Mouse (Mus musculus) layer of hippocampus, adult 2 months (tissue): ENCODE measurements around the gene Prkn. TPM values are rescaled to one million over a fixed set of nuclear protein-coding genes. Genes with fewer than 3 reads are reported as not detected.

ENCODE experiments used
- DNase-seq, 2 experiments: peaks; one replicate each; pipeline ENCODE4 v3.0.0; 2022; ENCODE audit warnings: low spot score in 2 of 2
- H3K27ac ChIP-seq: fragments of 200-600 bp; 2 replicates; pipeline ENCODE4 v1.8.1; 2022
- H3K4me3 ChIP-seq: fragments of 200-600 bp; 2 replicates; pipeline ENCODE4 v1.8.1; 2022; ENCODE audit warnings: mild to moderate bottlenecking
- CTCF ChIP-seq: fragments of 200-600 bp; conservative IDR thresholded peaks from 2 replicates; pipeline ENCODE4 v1.8.1; 2022; ENCODE audit warnings: antibody characterized with exemption, mild to moderate bottlenecking, moderate library complexity
- total RNA-seq, 2 experiments: library from RNA; stranded (reverse); gene quantifications; 2 replicates each; pipeline ENCODE4 v1.2.3; 2021

Gene Prkn
- total RNA-seq, 2 experiments from 2014 or later: 18.0 to 22.4 TPM

- peak; percentile 13 to 75 for DNase-seq
- Histone ChIP-seq H3K4me3 (no peak overlapping the region), H3K27ac (peak overlapping the region; percentile 69)
- TF ChIP-seq CTCF: no peak
Measured at GRCm38 (mm10) chr17:11507082-11507481, 666.9 kb downstream of the Prkn start.

- Histone ChIP-seq H3K4me3 (no peak overlapping the region), H3K27ac (peak overlapping the region; percentile 18; the same call in 1 of the 2 replicates)
- no peak for TF ChIP-seq CTCF
- peak; percentile 8 to 14 for DNase-seq
Measured at GRCm38 (mm10) chr17:11510081-11510480, 669.9 kb downstream of the Prkn start.

- TF ChIP-seq CTCF: no peak
- no peak overlapping the region for H3K4me3 ChIP-seq
- peak; percentile 14 to 59 for DNase-seq
- H3K27ac ChIP-seq: peak overlapping the region; percentile 46; the same call in 1 of the 2 replicates
Measured at GRCm38 (mm10) chr17:11514032-11514761, 674.0 kb downstream of the Prkn start.

GRCm38 (mm10) chr17:11515619-11516018 lies 675.4 kb downstream of the Prkn start:
- H3K4me3 ChIP-seq: no peak overlapping the region
- no peak for DNase-seq
- H3K27ac ChIP-seq: no peak overlapping the region
- TF ChIP-seq CTCF: no peak

- Histone ChIP-seq H3K4me3 (no peak overlapping the region), H3K27ac (no peak overlapping the region)
- DNase-seq: peak in 1 of 2 experiments; percentile 2
- no peak for TF ChIP-seq CTCF
Measured at GRCm38 (mm10) chr17:11516165-11516564, 676.0 kb downstream of the Prkn start.

GRCm38 (mm10) chr17:11532066-11532465 lies 691.9 kb downstream of the Prkn start:
- Histone ChIP-seq H3K4me3 (no peak overlapping the region), H3K27ac (no peak overlapping the region)
- no peak for DNase-seq
- TF ChIP-seq CTCF: no peak

GRCm38 (mm10) chr17:11532748-11533147 lies 692.6 kb downstream of the Prkn start:
- Histone ChIP-seq H3K4me3 (no peak overlapping the region), H3K27ac (peak overlapping the region; percentile 24; the same call in 1 of the 2 replicates)
- DNase-seq: no peak
- TF ChIP-seq CTCF: no peak

GRCm38 (mm10) chr17:11533835-11534234 lies 693.7 kb downstream of the Prkn start:
- TF ChIP-seq CTCF: no peak
- no peak overlapping the region for H3K4me3 ChIP-seq

GRCm38 (mm10) chr17:11538826-11539225 lies 698.6 kb downstream of the Prkn start:
- TF ChIP-seq CTCF: no peak
- no peak overlapping the region for H3K4me3 ChIP-seq
- no peak for DNase-seq
- H3K27ac ChIP-seq: no peak overlapping the region

More at GRCm38 (mm10) chr17:11533835-11534234, 693.7 kb downstream of the Prkn start:
- no peak for DNase-seq
- no peak overlapping the region for H3K27ac ChIP-seq

- no peak overlapping the region for H3K4me3 ChIP-seq
- no peak for DNase-seq
- TF ChIP-seq CTCF: no peak
- no peak overlapping the region for H3K27ac ChIP-seq
Measured at GRCm38 (mm10) chr17:11541928-11542623, 701.9 kb downstream of the Prkn start.

- Histone ChIP-seq H3K4me3 (no peak overlapping the region), H3K27ac (no peak overlapping the region)
- no peak for DNase-seq
- no peak for TF ChIP-seq CTCF
Measured at GRCm38 (mm10) chr17:11550562-11550961, 710.4 kb downstream of the Prkn start.

GRCm38 (mm10) chr17:11565681-11566080 lies 725.5 kb downstream of the Prkn start:
- DNase-seq: no peak
- no peak for TF ChIP-seq CTCF
- no peak overlapping the region for H3K27ac ChIP-seq
- no peak overlapping the region for H3K4me3 ChIP-seq

GRCm38 (mm10) chr17:11570392-11570791 lies 730.2 kb downstream of the Prkn start:
- TF ChIP-seq CTCF: no peak
- no peak overlapping the region for H3K4me3 ChIP-seq
- DNase-seq: no peak
- H3K27ac ChIP-seq: no peak overlapping the region
